Mouse (Mus musculus) gastrocnemius, adult 8-10 months (tissue): ENCODE results near the gene Cpped1. TPM values are rescaled to one million over a fixed set of nuclear protein-coding genes. Genes with fewer than 3 reads are reported as not detected.

Source experiments
- DNase-seq, 2 experiments: peaks; one replicate each; pipeline ENCODE4 v3.0.0; 2022; ENCODE audit warnings: low spot score in 2 of 2
- total RNA-seq, 4 experiments: library from RNA; stranded (reverse); gene quantifications; 2 replicates each; pipeline ENCODE4 v1.2.4; 2022

Cpped1 gene
- total RNA-seq, 4 experiments from 2014 or later: 29.3 to 37.1 (median 33.5) TPM

DNA sequence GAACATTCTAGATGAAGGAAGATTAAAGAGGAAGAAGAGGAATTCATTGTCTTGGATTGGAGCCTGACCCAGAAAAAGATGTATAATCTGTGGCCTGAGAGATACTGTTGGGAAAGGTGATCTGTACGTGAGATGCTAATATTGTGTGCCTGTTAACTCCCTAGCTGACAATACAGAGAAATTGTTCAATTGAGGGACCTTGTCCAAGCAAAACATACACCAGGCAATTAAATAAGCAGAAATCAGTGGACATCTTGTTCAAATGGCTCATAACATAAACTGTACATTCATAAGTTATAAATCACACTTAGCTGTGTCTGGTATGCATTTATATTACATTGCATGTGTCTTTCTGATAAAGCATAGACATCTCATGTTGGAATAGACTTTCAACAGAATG is 134.9 kb downstream of the Cpped1 start:
- DNase-seq: no peak

DNA sequence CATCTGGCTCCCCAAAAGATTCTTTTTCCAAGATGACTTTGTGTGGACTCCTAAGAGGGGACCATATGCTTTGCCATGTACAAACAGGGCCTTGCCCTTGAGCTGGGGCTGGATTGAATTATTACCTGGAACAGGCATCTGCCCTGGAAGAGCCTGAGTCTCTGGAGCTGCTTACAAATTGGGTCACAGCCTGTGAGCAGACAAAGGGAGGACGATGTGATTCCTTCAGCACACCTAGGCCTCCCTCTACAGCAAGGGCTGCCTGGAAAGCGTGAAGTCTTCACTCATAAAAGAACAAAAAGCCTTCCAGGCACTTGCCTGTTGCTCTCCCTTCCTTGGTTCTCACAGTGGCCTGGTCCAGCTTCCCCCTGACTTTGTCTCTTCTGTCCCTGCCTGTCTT is 136.9 kb downstream of the Cpped1 start:
- no peak for DNase-seq

DNA sequence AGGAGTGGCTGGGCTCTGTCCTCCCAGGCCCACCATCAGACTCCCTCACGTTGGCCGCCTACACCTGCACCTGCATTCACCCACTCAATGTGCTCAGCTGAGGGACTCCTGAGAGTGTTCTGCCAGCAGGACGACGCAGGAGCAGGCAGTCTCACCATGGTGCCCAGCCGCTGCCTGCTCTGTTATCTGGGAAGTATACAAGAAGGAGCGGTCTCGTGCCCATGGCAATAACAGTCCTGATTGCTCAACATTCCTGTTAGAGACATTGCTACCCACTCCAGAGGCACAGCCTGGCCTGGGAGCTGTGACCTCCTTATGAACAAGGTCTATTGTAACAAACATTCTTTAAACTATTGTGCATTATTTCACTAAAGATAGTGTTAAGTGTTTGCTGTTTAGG is 151.3 kb downstream of the Cpped1 start:
- no peak for DNase-seq

DNA sequence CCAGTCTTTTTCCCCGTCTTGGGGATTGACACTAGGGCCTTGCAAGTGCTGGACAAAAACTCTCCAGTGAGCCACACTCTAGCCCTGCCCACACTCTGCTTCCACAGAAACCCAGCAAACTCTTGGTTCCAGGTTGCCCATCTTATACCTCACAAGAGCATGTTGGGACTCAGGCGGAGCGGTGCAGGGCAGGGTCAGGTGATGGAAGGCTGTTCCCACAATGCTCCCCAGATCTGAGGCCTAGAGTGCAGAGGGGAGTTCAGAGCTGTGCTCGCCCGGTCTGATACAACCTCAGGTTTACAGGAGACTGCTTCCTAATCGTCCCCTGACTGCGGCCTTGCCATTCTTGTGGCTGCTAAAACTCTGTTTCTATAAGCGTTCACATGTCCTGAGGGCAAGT is 151.8 kb downstream of the Cpped1 start:
- no peak for DNase-seq

DNA sequence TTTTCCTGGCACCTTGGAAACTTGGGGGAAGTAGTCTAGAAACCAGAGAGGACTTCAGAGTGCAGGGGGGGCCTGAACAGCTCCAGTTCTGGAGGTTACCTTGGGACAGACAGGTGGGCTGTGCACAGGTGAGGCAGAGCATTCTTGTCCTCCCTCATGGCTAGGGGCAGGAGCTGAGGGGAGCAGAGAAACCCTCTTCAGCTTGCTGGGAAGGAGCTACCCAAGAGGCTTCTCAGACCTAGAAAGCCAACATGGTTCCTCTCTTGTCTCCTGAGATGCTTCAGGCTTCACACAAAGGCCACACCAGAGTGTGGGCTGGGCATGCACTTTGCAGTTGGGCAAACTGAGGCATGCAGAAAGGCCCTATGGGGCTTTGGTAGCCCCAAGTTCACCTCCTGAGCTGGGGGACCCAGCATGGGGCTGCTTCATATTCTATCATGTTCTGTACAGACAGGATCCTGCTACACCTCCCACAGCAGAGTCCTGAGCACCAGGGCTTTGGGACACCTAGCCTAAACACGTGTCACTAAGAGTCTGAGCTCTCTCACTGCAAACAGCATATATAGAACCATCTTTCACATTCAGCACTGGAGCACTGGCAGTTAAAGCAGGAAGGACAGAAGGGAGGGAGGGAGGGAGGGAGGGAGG is 152.5 kb downstream of the Cpped1 start:
- DNase-seq: no peak

- DNase-seq: no peak
These were observed 153.8 kb downstream of the Cpped1 start for GRCm38 (mm10) chr16:11755281-11756066.

GRCm38 (mm10) chr16:11754136-11754535 is 155.1 kb downstream of the Cpped1 start:
- no peak for DNase-seq

Other genes with a start within 250 kb of the Cpped1 start
- gene Shisa9, start 74.7 kb upstream of the Cpped1 start, total RNA-seq: under 1 TPM in 1 of 4 experiments, not detected in 3; 0.10 TPM